Mouse (Mus musculus): ENCODE measurements around the gene 1110017D15Rik. TPM values are rescaled to one million over a fixed set of nuclear protein-coding genes. Genes with fewer than 3 reads are reported as not detected.
"Not testable (repeated sequence)": the region's sequence is repeated elsewhere in the genome, so short reads cannot be mapped to it uniquely, and the experiment has no call there.

1110017D15Rik gene
- polyA plus RNA-seq, 1 experiment from 2014 or later, result not detected

GRCm38 (mm10) chr4:41478751-41479455, 38.2 kb downstream of the 1110017D15Rik start:
- Histone ChIP-seq H3K4me1 (peaks cover 13% of the 10 kb centered on the region), H3K9ac (no peak overlapping the region), H3K36me3 (peaks cover 19% of the 10 kb centered on the region; the same call in 1 of the 2 replicates), H3K4me2 (no peak overlapping the region), H3K27ac (no peak overlapping the region), H3K4me3 (replicated peaks) (no peak overlapping the region), H3K27me3 (no peaks in the 10 kb centered on the region), H3K9me3 (replicated peaks) (no peaks in the 10 kb centered on the region)
- no peak for ATAC-seq (replicated peaks; ENCODE audit: low FRiP score)
- WGBS, result 73% methylated on average over 4 of the region's 4 CpGs

- Histone ChIP-seq H3K4me1 (peaks cover 13% of the 10 kb centered on the region), H3K4me3 (replicated peaks) (no peak overlapping the region), H3K4me2 (no peak overlapping the region), H3K9ac (no peak overlapping the region), H3K27me3 (no peaks in the 10 kb centered on the region), H3K9me3 (replicated peaks) (no peaks in the 10 kb centered on the region), H3K27ac (no peak overlapping the region), H3K36me3 (peaks cover 19% of the 10 kb centered on the region; the same call in 1 of the 2 replicates)
- WGBS, result 74% methylated on average over 9 of the region's 9 CpGs
- no peak for ATAC-seq (replicated peaks; ENCODE audit: low FRiP score)
Observed at GRCm38 (mm10) chr4:41477648-41478160, 39.4 kb downstream of the 1110017D15Rik start.

- no peak overlapping the region for H3K4me3 ChIP-seq (replicated peaks)
- 0 out of 2 replicates have a peak, but pooled peaks cover 2% of the 10 kb centered on the region for H3K4me1 ChIP-seq
- no peak overlapping the region for H3K9ac ChIP-seq
- no peaks in the 10 kb centered on the region for H3K9me3 ChIP-seq (replicated peaks)
- H3K27ac ChIP-seq, result no peak overlapping the region
- H3K27me3 ChIP-seq, result no peaks in the 10 kb centered on the region
- ATAC-seq (replicated peaks; ENCODE audit: low FRiP score), result no peak
- H3K36me3 ChIP-seq, result no peaks in the 10 kb centered on the region
- no peak overlapping the region for H3K4me2 ChIP-seq
- WGBS, result 94% methylated on average over 1 of the region's 1 CpGs
Observed at GRCm38 (mm10) chr4:41471384-41471689, 45.8 kb downstream of the 1110017D15Rik start.

GRCm38 (mm10) chr4:41470684-41471383, 46.3 kb downstream of the 1110017D15Rik start:
- H3K27ac ChIP-seq, result no peak overlapping the region
- H3K4me3 ChIP-seq (replicated peaks), result no peak overlapping the region
- no peaks in the 10 kb centered on the region for H3K27me3 ChIP-seq
- no peak overlapping the region for H3K9ac ChIP-seq
- H3K4me1 ChIP-seq, result 0 out of 2 replicates have a peak, but pooled peaks cover 4% of the 10 kb centered on the region
- no peaks in the 10 kb centered on the region for H3K9me3 ChIP-seq (replicated peaks)
- ATAC-seq (replicated peaks; ENCODE audit: low FRiP score), result no peak
- H3K4me2 ChIP-seq, result no peak overlapping the region
- H3K36me3 ChIP-seq, result no peaks in the 10 kb centered on the region
- WGBS, result 55% methylated on average over 5 of the region's 5 CpGs

GRCm38 (mm10) chr4:41470051-41470683, 47.0 kb downstream of the 1110017D15Rik start:
- WGBS, result 66% methylated on average over 7 of the region's 7 CpGs
- no peaks in the 10 kb centered on the region for H3K36me3 ChIP-seq
- 0 out of 2 replicates have a peak, but pooled peaks cover 5% of the 10 kb centered on the region for H3K4me1 ChIP-seq
- no peaks in the 10 kb centered on the region for H3K9me3 ChIP-seq (replicated peaks)
- ATAC-seq (replicated peaks; ENCODE audit: low FRiP score), result no peak
- no peak overlapping the region for H3K27ac ChIP-seq
- no peak overlapping the region for H3K9ac ChIP-seq
- H3K4me3 ChIP-seq (replicated peaks), result no peak overlapping the region
- H3K4me2 ChIP-seq, result no peak overlapping the region
- H3K27me3 ChIP-seq, result no peaks in the 10 kb centered on the region

GRCm38 (mm10) chr4:41469199-41469598, 47.9 kb downstream of the 1110017D15Rik start:
- H3K4me2 ChIP-seq, result no peak overlapping the region
- WGBS, result 77% methylated on average over 10 of the region's 10 CpGs

GRCm38 (mm10) chr4:41468396-41469080, 48.6 kb downstream of the 1110017D15Rik start:
- no peak overlapping the region for H3K27ac ChIP-seq
- no peak overlapping the region for H3K4me2 ChIP-seq
- H3K9ac ChIP-seq, result no peak overlapping the region
- H3K4me1 ChIP-seq, result peaks cover 10% of the 10 kb centered on the region
- H3K9me3 ChIP-seq (replicated peaks), result no peaks in the 10 kb centered on the region
- H3K4me3 ChIP-seq (replicated peaks), result no peak overlapping the region
- no peak for ATAC-seq (replicated peaks; ENCODE audit: low FRiP score)
- H3K27me3 ChIP-seq, result no peaks in the 10 kb centered on the region
- WGBS, result 60% methylated on average over 17 of the region's 17 CpGs
- H3K36me3 ChIP-seq, result no peaks in the 10 kb centered on the region

More at GRCm38 (mm10) chr4:41469199-41469598, 47.9 kb downstream of the 1110017D15Rik start:
- no peak overlapping the region for H3K27ac ChIP-seq
- H3K9ac ChIP-seq, result no peak overlapping the region
- no peak for ATAC-seq (replicated peaks; ENCODE audit: low FRiP score)
- H3K27me3 ChIP-seq, result no peaks in the 10 kb centered on the region
- no peaks in the 10 kb centered on the region for H3K9me3 ChIP-seq (replicated peaks)
- H3K4me1 ChIP-seq, result 0 out of 2 replicates have a peak, but pooled peaks cover 5% of the 10 kb centered on the region
- H3K4me3 ChIP-seq (replicated peaks), result no peak overlapping the region
- no peaks in the 10 kb centered on the region for H3K36me3 ChIP-seq

- Histone ChIP-seq H3K27ac (peak overlapping the region; percentile 70), H3K36me3 (0 out of 2 replicates have a peak, but pooled peaks cover 5% of the 10 kb centered on the region), H3K9me3 (replicated peaks) (no peaks in the 10 kb centered on the region), H3K9ac (peak overlapping the region; percentile 79), H3K4me1 (peaks cover 20% of the 10 kb centered on the region), H3K27me3 (no peaks in the 10 kb centered on the region), H3K4me2 (peak overlapping the region; percentile 60), H3K4me3 (replicated peaks) (peak overlapping the region; percentile 76)
- WGBS, result 3% methylated on average over 17 of the region's 17 CpGs
- no peak for ATAC-seq (replicated peaks; ENCODE audit: low FRiP score)
Observed at GRCm38 (mm10) chr4:41465287-41465665, 51.9 kb downstream of the 1110017D15Rik start.

GRCm38 (mm10) chr4:41464345-41465286, 52.5 kb downstream of the 1110017D15Rik start, which contains the start of the genes Kif24 and Nudt2:
Kif24 (minus strand) TSS chr4:41464887.
Nudt2 (plus strand) TSS chr4:41465151.
- WGBS, result under 1% methylated on average over 70 of the region's 70 CpGs
- Histone ChIP-seq H3K4me3 (replicated peaks) (peak within 1 kb of the TSS; percentile 76), H3K36me3 (0 out of 2 replicates have a peak, but pooled peaks cover 5% of the 10 kb centered on the region), H3K9me3 (replicated peaks) (no peaks in the 10 kb centered on the region), H3K4me1 (peaks cover 20% of the 10 kb centered on the region), H3K27ac (peak within 1 kb of the TSS; percentile 86), H3K4me2 (peak within 1 kb of the TSS; percentile 64), H3K27me3 (no peaks in the 10 kb centered on the region), H3K9ac (peak within 1 kb of the TSS; percentile 79)
- peak; percentile 98 for ATAC-seq (replicated peaks; ENCODE audit: low FRiP score)

GRCm38 (mm10) chr4:41463051-41463738, 53.9 kb downstream of the 1110017D15Rik start:
- Histone ChIP-seq H3K4me1 (peaks cover 18% of the 10 kb centered on the region), H3K4me2 (peak overlapping the region; percentile 64), H3K4me3 (replicated peaks) (peak overlapping the region; percentile 76)
- not testable (repeated sequence) for H3K9me3 ChIP-seq (replicated peaks); H3K36me3 ChIP-seq; H3K27ac ChIP-seq; H3K9ac ChIP-seq; ATAC-seq (replicated peaks; ENCODE audit: low FRiP score); H3K27me3 ChIP-seq
- 77% methylated on average over 3 of the region's 3 CpGs for WGBS

Data from kidney, embryonic 15.5 days (tissue).